Mouse (Mus musculus): Measurements from ENCODE around the gene Coro1c. TPM values are rescaled to one million over a fixed set of nuclear protein-coding genes. Genes with fewer than 3 reads are reported as not detected.

Coro1c gene
- polyA plus RNA-seq, 1 experiment from 2014 or later: 131 TPM

- WGBS: 63% methylated on average over 8 of the region's 8 CpGs
- no peaks in the 10 kb centered on the region for H3K9me3 ChIP-seq (ENCODE audit: control insufficient read depth, low read depth, low read length)
- peaks cover 10% of the 10 kb centered on the region for H3K36me3 ChIP-seq (ENCODE audit: control insufficient read depth, insufficient read depth, low read length)
- no peak overlapping the region for H3K4me2 ChIP-seq (replicated peaks; ENCODE audit: low read depth, low read length)
- no peak overlapping the region for H3K27ac ChIP-seq (ENCODE audit: low read length)
- peaks cover 44% of the 10 kb centered on the region for H3K4me1 ChIP-seq (ENCODE audit: control insufficient read depth, insufficient read depth, low read length)
- no peak overlapping the region for H3K9ac ChIP-seq (replicated peaks; ENCODE audit: low read depth, low read length)
- H3K27me3 ChIP-seq (ENCODE audit: control insufficient read depth, insufficient read depth, low read length): no peaks in the 10 kb centered on the region
- no peak for ATAC-seq (ENCODE audit: insufficient number of reproducible peaks, insufficient read depth, low FRiP score, low read depth)
- no peak overlapping the region for H3K4me3 ChIP-seq (ENCODE audit: low read depth, low read length)
Measured at GRCm38 (mm10) chr5:113885623-113886022, 22.9 kb downstream of the Coro1c start.

DNA sequence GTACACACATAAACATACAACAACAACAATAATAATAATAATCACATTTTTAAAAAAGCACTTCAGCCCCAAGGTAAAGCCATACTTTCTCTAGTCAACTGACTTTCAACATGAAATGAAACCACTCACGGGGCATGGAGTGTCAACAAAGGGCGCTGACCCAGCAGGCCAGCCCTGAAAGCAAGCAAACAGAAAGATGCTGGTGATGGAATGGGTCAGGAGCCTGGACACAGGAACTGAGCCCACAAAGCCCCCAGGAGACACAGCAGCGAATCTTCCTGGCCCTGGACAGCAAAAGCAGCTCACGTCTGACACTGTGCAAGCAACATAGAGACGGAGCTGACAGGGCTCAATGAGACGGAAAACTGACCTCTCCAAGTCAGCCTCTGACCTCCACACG is 23.8 kb downstream of the Coro1c start:
- ATAC-seq (ENCODE audit: insufficient number of reproducible peaks, insufficient read depth, low FRiP score, low read depth): no peak
- H3K36me3 ChIP-seq (ENCODE audit: control insufficient read depth, insufficient read depth, low read length): peaks cover 15% of the 10 kb centered on the region
- no peak overlapping the region for H3K9ac ChIP-seq (replicated peaks; ENCODE audit: low read depth, low read length)
- H3K9me3 ChIP-seq (ENCODE audit: control insufficient read depth, low read depth, low read length): no peaks in the 10 kb centered on the region
- H3K4me2 ChIP-seq (replicated peaks; ENCODE audit: low read depth, low read length): no peak overlapping the region
- no peak overlapping the region for H3K4me3 ChIP-seq (ENCODE audit: low read depth, low read length)
- H3K4me1 ChIP-seq (ENCODE audit: control insufficient read depth, insufficient read depth, low read length): peaks cover 39% of the 10 kb centered on the region
- no peaks in the 10 kb centered on the region for H3K27me3 ChIP-seq (ENCODE audit: control insufficient read depth, insufficient read depth, low read length)
- 73% methylated on average over 7 of the region's 7 CpGs for WGBS
- H3K27ac ChIP-seq (ENCODE audit: low read length): no peak overlapping the region

DNA sequence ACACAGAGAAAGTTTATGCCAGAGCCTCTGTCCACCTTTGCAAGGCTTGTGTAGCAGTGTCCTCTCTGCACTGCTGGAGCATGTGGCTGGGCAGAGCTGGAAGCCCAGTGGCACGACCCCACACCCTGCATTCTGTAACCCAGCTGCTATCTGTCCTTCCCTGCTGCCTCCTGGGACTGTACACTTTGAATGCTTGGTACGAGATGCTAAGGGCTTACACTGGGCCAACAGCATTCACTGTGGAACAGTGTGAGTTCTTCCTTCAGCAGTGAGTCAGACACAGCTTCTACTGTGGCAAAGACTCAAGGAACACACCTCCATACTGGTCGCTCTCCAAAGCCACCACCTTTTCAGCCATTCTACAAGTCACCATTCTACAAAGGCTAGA is 25.2 kb downstream of the Coro1c start:
- H3K4me3 ChIP-seq (ENCODE audit: low read depth, low read length): no peak overlapping the region
- WGBS: 50% methylated on average over 3 of the region's 3 CpGs
- no peak overlapping the region for H3K9ac ChIP-seq (replicated peaks; ENCODE audit: low read depth, low read length)
- 0 out of 2 replicates have a peak overlapping the region, but pooled peaks have one; percentile 63 for H3K27ac ChIP-seq (ENCODE audit: low read length)
- no peaks in the 10 kb centered on the region for H3K27me3 ChIP-seq (ENCODE audit: control insufficient read depth, insufficient read depth, low read length)
- H3K4me2 ChIP-seq (replicated peaks; ENCODE audit: low read depth, low read length): no peak overlapping the region
- peaks cover 25% of the 10 kb centered on the region for H3K36me3 ChIP-seq (ENCODE audit: control insufficient read depth, insufficient read depth, low read length)
- H3K4me1 ChIP-seq (ENCODE audit: control insufficient read depth, insufficient read depth, low read length): peaks cover 27% of the 10 kb centered on the region
- no peaks in the 10 kb centered on the region for H3K9me3 ChIP-seq (ENCODE audit: control insufficient read depth, low read depth, low read length)
- no peak for ATAC-seq (ENCODE audit: insufficient number of reproducible peaks, insufficient read depth, low FRiP score, low read depth)

GRCm38 (mm10) chr5:113882566-113883383 is 25.8 kb downstream of the Coro1c start:
- no peak for ATAC-seq (ENCODE audit: insufficient number of reproducible peaks, insufficient read depth, low FRiP score, low read depth)
- whole genome bisulfite sequencing: 46% methylated on average over 15 of the region's 15 CpGs
- Histone ChIP-seq H3K4me3 (ENCODE audit: low read depth, low read length) (no peak overlapping the region), H3K4me1 (ENCODE audit: control insufficient read depth, insufficient read depth, low read length) (peaks cover 27% of the 10 kb centered on the region), H3K27ac (ENCODE audit: low read length) (peak overlapping the region; percentile 63), H3K9me3 (ENCODE audit: control insufficient read depth, low read depth, low read length) (no peaks in the 10 kb centered on the region), H3K36me3 (ENCODE audit: control insufficient read depth, insufficient read depth, low read length) (peaks cover 25% of the 10 kb centered on the region), H3K9ac (replicated peaks; ENCODE audit: low read depth, low read length) (no peak overlapping the region), H3K4me2 (replicated peaks; ENCODE audit: low read depth, low read length) (no peak overlapping the region), H3K27me3 (ENCODE audit: control insufficient read depth, insufficient read depth, low read length) (no peaks in the 10 kb centered on the region)

DNA sequence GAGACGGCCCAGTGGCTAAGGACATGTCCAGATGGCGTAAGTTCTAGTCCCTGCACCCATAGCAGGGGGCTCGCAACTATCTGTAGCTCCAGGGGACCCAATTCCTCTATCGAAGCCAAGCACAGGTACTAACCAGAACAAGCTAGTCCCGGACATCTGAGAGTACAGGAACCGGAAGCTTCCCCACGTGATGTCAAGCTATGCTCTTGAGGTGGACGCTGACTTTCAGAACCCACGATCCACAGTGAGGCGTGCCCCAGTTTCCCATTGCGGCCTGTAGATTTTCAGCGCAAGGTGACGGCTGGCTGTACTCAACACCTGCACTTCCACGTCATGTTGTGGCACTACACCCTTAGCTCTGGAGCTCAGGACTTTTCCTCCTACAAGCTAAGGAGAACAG is 27.4 kb downstream of the Coro1c start:
- H3K4me2 ChIP-seq (replicated peaks; ENCODE audit: low read depth, low read length): no peak overlapping the region
- H3K27me3 ChIP-seq (ENCODE audit: control insufficient read depth, insufficient read depth, low read length): no peaks in the 10 kb centered on the region
- H3K27ac ChIP-seq (ENCODE audit: low read length): no peak overlapping the region
- H3K4me1 ChIP-seq (ENCODE audit: control insufficient read depth, insufficient read depth, low read length): peaks cover 22% of the 10 kb centered on the region
- no peak for ATAC-seq (ENCODE audit: insufficient number of reproducible peaks, insufficient read depth, low FRiP score, low read depth)
- WGBS: 93% methylated on average over 14 of the region's 14 CpGs
- H3K4me3 ChIP-seq (ENCODE audit: low read depth, low read length): no peak overlapping the region
- no peaks in the 10 kb centered on the region for H3K9me3 ChIP-seq (ENCODE audit: control insufficient read depth, low read depth, low read length)
- H3K36me3 ChIP-seq (ENCODE audit: control insufficient read depth, insufficient read depth, low read length): peaks cover 25% of the 10 kb centered on the region
- H3K9ac ChIP-seq (replicated peaks; ENCODE audit: low read depth, low read length): no peak overlapping the region

GRCm38 (mm10) chr5:113878943-113879617 is 29.5 kb downstream of the Coro1c start:
- peak overlapping the region; percentile 21; the same call in 1 of the 2 replicates for H3K27ac ChIP-seq (ENCODE audit: low read length)
- H3K36me3 ChIP-seq (ENCODE audit: control insufficient read depth, insufficient read depth, low read length): peaks cover 25% of the 10 kb centered on the region
- WGBS: 87% methylated on average over 17 of the region's 17 CpGs
- H3K9me3 ChIP-seq (ENCODE audit: control insufficient read depth, low read depth, low read length): no peaks in the 10 kb centered on the region
- ATAC-seq (ENCODE audit: insufficient number of reproducible peaks, insufficient read depth, low FRiP score, low read depth): 0 out of 2 replicates have a peak, but pooled peaks have one; percentile 35
- H3K4me1 ChIP-seq (ENCODE audit: control insufficient read depth, insufficient read depth, low read length): peaks cover 23% of the 10 kb centered on the region
- no peak overlapping the region for H3K4me2 ChIP-seq (replicated peaks; ENCODE audit: low read depth, low read length)
- no peak overlapping the region for H3K4me3 ChIP-seq (ENCODE audit: low read depth, low read length)
- H3K27me3 ChIP-seq (ENCODE audit: control insufficient read depth, insufficient read depth, low read length): no peaks in the 10 kb centered on the region
- no peak overlapping the region for H3K9ac ChIP-seq (replicated peaks; ENCODE audit: low read depth, low read length)

GRCm38 (mm10) chr5:113877565-113877964 is 31.0 kb downstream of the Coro1c start:
- H3K4me3 ChIP-seq (ENCODE audit: low read depth, low read length): no peak overlapping the region
- H3K9me3 ChIP-seq (ENCODE audit: control insufficient read depth, low read depth, low read length): no peaks in the 10 kb centered on the region
- no peak overlapping the region for H3K27ac ChIP-seq (ENCODE audit: low read length)
- H3K4me1 ChIP-seq (ENCODE audit: control insufficient read depth, insufficient read depth, low read length): peaks cover 25% of the 10 kb centered on the region
- H3K27me3 ChIP-seq (ENCODE audit: control insufficient read depth, insufficient read depth, low read length): no peaks in the 10 kb centered on the region
- no peak overlapping the region for H3K9ac ChIP-seq (replicated peaks; ENCODE audit: low read depth, low read length)
- ATAC-seq (ENCODE audit: insufficient number of reproducible peaks, insufficient read depth, low FRiP score, low read depth): no peak
- H3K4me2 ChIP-seq (replicated peaks; ENCODE audit: low read depth, low read length): no peak overlapping the region
- 51% methylated on average over 3 of the region's 3 CpGs for WGBS
- peaks cover 25% of the 10 kb centered on the region for H3K36me3 ChIP-seq (ENCODE audit: control insufficient read depth, insufficient read depth, low read length)

- H3K27ac ChIP-seq (ENCODE audit: low read length): no peak overlapping the region
- peaks cover 35% of the 10 kb centered on the region for H3K4me1 ChIP-seq (ENCODE audit: control insufficient read depth, insufficient read depth, low read length)
- WGBS: 95% methylated on average over 7 of the region's 7 CpGs
Measured at GRCm38 (mm10) chr5:113876176-113876575, 32.4 kb downstream of the Coro1c start.

More at GRCm38 (mm10) chr5:113876176-113876575, 32.4 kb downstream of the Coro1c start:
- Histone ChIP-seq H3K4me2 (replicated peaks; ENCODE audit: low read depth, low read length) (no peak overlapping the region), H3K36me3 (ENCODE audit: control insufficient read depth, insufficient read depth, low read length) (peaks cover 17% of the 10 kb centered on the region), H3K4me3 (ENCODE audit: low read depth, low read length) (no peak overlapping the region), H3K9me3 (ENCODE audit: control insufficient read depth, low read depth, low read length) (no peaks in the 10 kb centered on the region), H3K27me3 (ENCODE audit: control insufficient read depth, insufficient read depth, low read length) (no peaks in the 10 kb centered on the region), H3K9ac (replicated peaks; ENCODE audit: low read depth, low read length) (no peak overlapping the region)
- ATAC-seq (ENCODE audit: insufficient number of reproducible peaks, insufficient read depth, low FRiP score, low read depth): no peak

All from stomach, embryonic 14.5 days (tissue).